Mouse (Mus musculus): ENCODE data around the gene Kcne1.

The Kcne1 gene

DNA sequence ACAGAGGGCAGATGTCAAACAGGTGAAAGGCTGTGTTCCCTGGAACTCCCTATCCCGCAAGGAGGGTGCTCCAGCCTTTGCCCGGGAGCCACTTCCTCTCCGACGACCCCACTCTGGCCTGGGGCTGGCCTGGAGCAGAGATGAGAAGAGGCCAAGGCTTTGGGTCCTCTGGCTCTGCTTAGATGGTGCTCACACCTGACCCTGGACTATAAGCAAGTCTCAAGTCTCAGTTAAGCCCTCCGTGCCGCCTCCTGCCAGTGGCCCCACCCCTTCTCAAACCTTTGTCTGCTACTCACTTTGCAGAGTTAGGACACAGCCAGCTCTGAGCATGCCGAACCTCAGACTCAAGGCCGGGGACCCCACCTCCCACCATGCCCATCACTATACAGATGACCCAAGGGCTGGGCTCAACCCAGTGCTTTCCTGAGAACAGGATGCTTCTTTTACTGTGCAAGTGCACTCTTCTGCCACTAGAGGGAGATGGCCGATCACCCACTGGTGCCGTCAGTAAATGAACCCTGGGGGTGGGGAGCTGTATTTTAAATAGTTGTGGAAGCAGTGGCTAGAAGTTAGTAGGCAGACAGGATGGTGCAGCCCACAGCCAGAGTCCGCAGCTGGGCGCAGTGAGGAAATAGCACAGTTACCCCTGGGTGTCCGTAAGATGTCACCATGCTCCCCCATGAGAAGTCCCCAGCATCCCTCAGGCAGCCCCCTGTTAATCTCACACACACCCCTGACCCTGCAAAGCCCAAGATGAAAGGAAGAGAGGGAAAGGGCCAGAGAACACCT is 45.1 kb downstream of the Kcne1 start:
- in situ Hi-C loops (cut with MboI, MseI): no loop called here

DNA sequence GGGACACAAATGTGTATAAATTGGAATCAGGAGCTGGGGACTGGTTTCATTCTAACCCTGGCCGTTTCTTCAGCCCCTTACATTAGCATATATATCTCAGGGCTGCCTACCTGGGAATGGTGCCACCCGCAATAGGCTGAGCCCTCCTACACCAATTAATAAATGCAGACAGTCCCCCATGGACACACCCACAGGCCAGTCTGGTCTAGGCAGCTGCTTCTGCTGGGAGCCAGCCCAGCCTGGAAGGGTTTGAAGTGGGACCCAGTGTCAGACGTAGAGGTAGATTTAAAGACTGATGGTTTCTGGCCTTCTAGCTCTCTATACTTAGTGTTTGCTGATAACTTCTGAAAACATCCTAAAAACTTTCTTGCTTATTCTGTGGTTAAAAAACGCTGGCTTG is 50.1 kb downstream of the Kcne1 start:
- in situ Hi-C loops (cut with MboI, MseI): no loop called here

DNA sequence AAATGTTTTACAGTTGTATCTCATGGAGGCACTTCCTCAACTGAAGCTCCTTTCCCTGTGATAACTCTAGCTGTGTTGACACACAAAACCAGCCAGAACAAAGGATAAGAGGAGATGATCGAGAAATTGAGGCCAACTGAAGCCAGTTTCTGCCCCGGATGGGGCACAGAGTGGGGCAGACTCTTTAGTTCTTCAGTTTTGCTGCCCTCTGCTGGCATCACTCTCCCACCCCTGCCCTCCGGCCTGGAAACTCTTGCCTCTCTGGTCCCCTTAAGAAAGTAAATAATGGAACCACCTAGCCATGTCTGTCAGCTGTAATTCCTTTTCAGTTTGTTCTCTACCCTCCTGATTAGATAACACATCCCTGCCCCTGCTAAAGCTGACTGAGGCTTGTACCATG is 51.3 kb downstream of the Kcne1 start:
- in situ Hi-C loops (cut with MboI, MseI): no loop called here

DNA sequence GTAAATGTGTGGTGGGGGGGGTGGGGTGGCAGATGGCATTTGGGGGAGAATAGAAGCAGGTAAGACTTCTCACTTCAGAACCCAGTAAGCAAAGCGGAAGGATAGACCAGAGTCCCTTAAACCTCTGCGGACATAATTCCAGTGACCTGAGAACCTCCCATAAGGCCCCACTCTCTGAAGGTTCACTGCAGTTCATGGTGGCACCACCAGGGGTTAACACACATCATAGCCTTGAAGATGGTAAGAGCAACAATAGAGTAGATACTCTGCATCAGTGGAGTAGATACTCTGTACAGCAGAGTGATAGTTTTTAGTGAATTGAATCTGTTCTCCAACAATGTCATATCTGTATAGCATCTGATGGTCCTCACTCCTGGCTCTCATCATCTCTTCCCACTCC is 53.7 kb downstream of the Kcne1 start:
- in situ Hi-C loops (cut with MboI, MseI): no loop called here

GRCm38 (mm10) chr16:92302506-92302905 is 56.8 kb downstream of the Kcne1 start:
- in situ Hi-C loops (cut with MboI, MseI): no loop called here

GRCm38 (mm10) chr16:92301989-92302388 is 57.3 kb downstream of the Kcne1 start:
- in situ Hi-C loops (cut with MboI, MseI): no loop called here

DNA sequence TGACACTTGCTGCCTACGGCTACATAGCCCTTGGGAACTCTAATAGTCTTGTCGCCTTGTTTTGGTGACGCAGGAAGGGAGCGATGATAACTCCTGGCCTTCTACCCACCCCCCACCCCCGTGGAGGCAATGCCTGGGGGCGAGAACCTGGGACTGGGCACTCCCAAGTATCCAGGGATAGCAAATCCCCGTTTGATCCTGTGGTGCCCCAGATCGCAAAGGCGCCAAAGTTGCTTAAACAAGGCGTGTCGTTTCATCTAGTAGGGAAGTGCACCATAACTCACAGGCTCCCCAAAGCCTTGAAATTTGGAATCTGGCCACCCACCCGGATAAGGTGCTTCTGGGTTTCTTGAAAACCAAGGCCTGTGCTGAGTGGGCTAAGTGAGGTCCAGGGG is 57.9 kb downstream of the Kcne1 start:
- in situ Hi-C loops (cut with MboI, MseI): no loop called here

- in situ Hi-C loops (cut with MboI, MseI): no loop called here
Observed at GRCm38 (mm10) chr16:92300649-92301411, 58.4 kb downstream of the Kcne1 start, which contains the start of gene Smim11. Gene Smim11, plus strand, starts transcription at chr16:92301286.
